Mouse (Mus musculus) CH12.LX (cell line): ENCODE data around the gene Abhd6. TPM values are rescaled to one million over a fixed set of nuclear protein-coding genes. Genes with fewer than 3 reads are reported as not detected.

Source experiments
- DNase-seq: peaks from one replicate; pipeline ENCODE4 v3.0.0-alpha.2; 2013; ENCODE audit errors: extremely low read depth
- H3K27ac ChIP-seq: 2 replicates; pipeline ENCODE4 v1.5.1; 2012; ENCODE audit warnings: low read depth, mild to moderate bottlenecking, control low read depth, moderate library complexity; ENCODE audit not compliant: insufficient read depth
- H3K27me3 ChIP-seq: replicated peaks from 2 replicates; pipeline ENCODE3; 2012; ENCODE audit warnings: inconsistent platforms
- H3K36me3 ChIP-seq, 2 experiments: replicated peaks in 1 of 2; 2 replicates each; pipeline versions ENCODE3 to v1.6.1; 2012; ENCODE audit warnings: inconsistent platforms in 1 of 2, low read length in 1 of 2, mild to moderate bottlenecking in 1 of 2, mixed read lengths in 1 of 2, moderate library complexity in 1 of 2; ENCODE audit not compliant: control insufficient read depth in 1 of 2, insufficient read depth in 1 of 2
- H3K4me1 ChIP-seq, 2 experiments: 2 replicates each; pipeline ENCODE4 v1.6.1; 2012; ENCODE audit warnings: inconsistent platforms in 1 of 2, moderate library complexity in 1 of 2; ENCODE audit not compliant: insufficient read depth in 2 of 2, control insufficient read depth in 1 of 2
- H3K4me2 ChIP-seq: 2 replicates; pipeline ENCODE4 v1.6.1; 2012; ENCODE audit warnings: low read depth, mild to moderate bottlenecking, control low read depth; ENCODE audit not compliant: poor library complexity, insufficient read depth, severe bottlenecking
- H3K4me3 ChIP-seq, 3 experiments: fragments of 150-350 bp in 1 of 3; sonication (generic) in 1 of 3; replicated peaks in 1 of 3; 2 replicates each; pipeline versions ENCODE3 to v1.5.1; 2011 to 2012; ENCODE audit warnings: low read depth in 2 of 3, low read length in 2 of 3, mild to moderate bottlenecking in 2 of 3, moderate library complexity in 2 of 3, control low read depth in 1 of 3, improper control_type of control experiment in 1 of 3, inconsistent platforms in 1 of 3, mixed read lengths in 1 of 3; ENCODE audit not compliant: poor library complexity in 1 of 3
- H3K79me2 ChIP-seq: replicated peaks from 2 replicates; pipeline ENCODE4 v1.6.1; 2012; ENCODE audit warnings: mild to moderate bottlenecking, moderate library complexity; ENCODE audit not compliant: control insufficient read depth, poor library complexity, insufficient read depth, severe bottlenecking; ENCODE audit errors: extremely low read depth
- H3K9ac ChIP-seq: 2 replicates; pipeline ENCODE4 v1.6.1; 2012; ENCODE audit warnings: low read depth, mild to moderate bottlenecking, control low read depth, moderate library complexity; ENCODE audit not compliant: insufficient read depth
- H3K9me3 ChIP-seq: replicated peaks from 2 replicates; pipeline ENCODE3; 2012; ENCODE audit warnings: low read length, inconsistent platforms, mixed read lengths
- BHLHE40 ChIP-seq: IDR thresholded peaks from 2 replicates; pipeline ENCODE4 v1.6.1; 2011; ENCODE audit warnings: mild to moderate bottlenecking, low read depth, low read length, improper control_type of control experiment
- CHD1 ChIP-seq: IDR thresholded peaks from 2 replicates; pipeline ENCODE4 v1.6.1; 2012; ENCODE audit warnings: low read depth, low read length, improper control_type of control experiment, inconsistent platforms
- CHD2 ChIP-seq: IDR thresholded peaks from 2 replicates; pipeline ENCODE4 v1.6.1; 2011; ENCODE audit warnings: low read length, improper control_type of control experiment
- CTCF ChIP-seq, 2 experiments: IDR thresholded peaks in 1 of 2; conservative IDR thresholded peaks in 1 of 2; 2 replicates each; pipeline ENCODE4 v1.5.1; 2011 to 2012; ENCODE audit warnings: low read depth in 2 of 2, low read length in 2 of 2, improper control_type of control experiment in 1 of 2, inconsistent platforms in 1 of 2, mild to moderate bottlenecking in 1 of 2, moderate library complexity in 1 of 2
- E2F4 ChIP-seq: IDR thresholded peaks from 2 replicates; pipeline ENCODE4 v1.6.1; 2011; ENCODE audit warnings: low read depth, low read length, improper control_type of control experiment; ENCODE audit not compliant: insufficient replicate concordance
- ELF1 ChIP-seq: IDR thresholded peaks from 2 replicates; pipeline ENCODE4 v1.6.1; 2014; ENCODE audit warnings: low read depth, mild to moderate bottlenecking, inconsistent platforms, low read length, improper control_type of control experiment
- EP300 ChIP-seq: IDR thresholded peaks from 2 replicates; pipeline ENCODE4 v1.6.1; 2011; ENCODE audit warnings: low read length, improper control_type of control experiment
- ETS1 ChIP-seq: conservative IDR thresholded peaks from 2 replicates; pipeline ENCODE4 v1.6.1; 2012; ENCODE audit warnings: low read depth, mild to moderate bottlenecking, inconsistent platforms, low read length, improper control_type of control experiment, moderate library complexity
- GABPA ChIP-seq: IDR thresholded peaks from 2 replicates; pipeline ENCODE4 v1.6.1; 2012; ENCODE audit warnings: low read depth, low read length, improper control_type of control experiment, inconsistent platforms; ENCODE audit not compliant: insufficient replicate concordance
- HCFC1 ChIP-seq: IDR thresholded peaks from 2 replicates; pipeline ENCODE4 v1.6.1; 2012; ENCODE audit warnings: low read depth, mild to moderate bottlenecking, inconsistent platforms, low read length, improper control_type of control experiment
- IRF4 ChIP-seq: IDR thresholded peaks from 2 replicates; pipeline ENCODE4 v1.6.1; 2014; ENCODE audit warnings: low read depth, mild to moderate bottlenecking, inconsistent platforms, low read length, improper control_type of control experiment
- JUN ChIP-seq: IDR thresholded peaks from 2 replicates; pipeline ENCODE4 v1.6.1; 2011; ENCODE audit warnings: low read depth, mild to moderate bottlenecking, low read length, improper control_type of control experiment, moderate library complexity; ENCODE audit not compliant: insufficient read depth
- JUND ChIP-seq: conservative IDR thresholded peaks from 2 replicates; pipeline ENCODE4 v1.6.1; 2011; ENCODE audit warnings: low read depth, low read length, improper control_type of control experiment
- KAT2A ChIP-seq: IDR thresholded peaks from 2 replicates; pipeline ENCODE4 v1.6.1; 2012; ENCODE audit warnings: low read length, improper control_type of control experiment, inconsistent platforms; ENCODE audit not compliant: insufficient replicate concordance
- MAFK ChIP-seq: IDR thresholded peaks from 2 replicates; pipeline ENCODE4 v1.6.1; 2011; ENCODE audit warnings: low read length, improper control_type of control experiment; ENCODE audit not compliant: insufficient replicate concordance
- MAX ChIP-seq: IDR thresholded peaks from 2 replicates; pipeline ENCODE4 v1.6.1; 2011; ENCODE audit warnings: low read length, improper control_type of control experiment
- MAZ ChIP-seq: IDR thresholded peaks from 2 replicates; pipeline ENCODE4 v1.6.1; 2012; ENCODE audit warnings: low read depth, mild to moderate bottlenecking, inconsistent platforms, low read length, improper control_type of control experiment, moderate library complexity
- MEF2A ChIP-seq: IDR thresholded peaks from 2 replicates; pipeline ENCODE4 v1.6.1; 2014; ENCODE audit warnings: low read depth, mild to moderate bottlenecking, inconsistent platforms, low read length, improper control_type of control experiment, borderline replicate concordance
- MXI1 ChIP-seq: IDR thresholded peaks from 2 replicates; pipeline ENCODE4 v1.6.1; 2011; ENCODE audit warnings: mild to moderate bottlenecking, low read depth, low read length, improper control_type of control experiment
- MYC ChIP-seq: IDR thresholded peaks from 2 replicates; pipeline ENCODE4 v1.6.1; 2011; ENCODE audit warnings: low read depth, mild to moderate bottlenecking, improper control_type of control experiment, low read length
- NELFE ChIP-seq: IDR thresholded peaks from 2 replicates; pipeline ENCODE4 v1.6.1; 2011; ENCODE audit warnings: low read depth, low read length, improper control_type of control experiment
- NRF1 ChIP-seq: IDR thresholded peaks from 2 replicates; pipeline ENCODE4 v1.6.1; 2014; ENCODE audit warnings: low read depth, mild to moderate bottlenecking, inconsistent platforms, low read length, improper control_type of control experiment, moderate library complexity
- PAX5 ChIP-seq: IDR thresholded peaks from 2 replicates; pipeline ENCODE4 v1.6.1; 2012; ENCODE audit warnings: low read length, inconsistent platforms, mixed read lengths
- POLR2A ChIP-seq: IDR thresholded peaks from 2 replicates; pipeline ENCODE4 v1.6.1; 2011; ENCODE audit warnings: low read depth, mild to moderate bottlenecking, improper control_type of control experiment, low read length
- POLR2AphosphoS2 ChIP-seq: IDR thresholded peaks from 2 replicates; pipeline ENCODE4 v1.6.1; 2011; ENCODE audit warnings: low read depth, low read length, improper control_type of control experiment
- RAD21 ChIP-seq: IDR thresholded peaks from 2 replicates; pipeline ENCODE4 v1.6.1; 2011; ENCODE audit warnings: low read depth, mild to moderate bottlenecking, low read length, improper control_type of control experiment, moderate library complexity
- RCOR1 ChIP-seq: conservative IDR thresholded peaks from 2 replicates; pipeline ENCODE4 v1.6.1; 2012; ENCODE audit warnings: low read depth, mild to moderate bottlenecking, inconsistent platforms, low read length, improper control_type of control experiment
- SIN3A ChIP-seq: IDR thresholded peaks from 2 replicates; pipeline ENCODE4 v1.6.1; 2012; ENCODE audit warnings: low read length, improper control_type of control experiment, inconsistent platforms
- SMC3 ChIP-seq: IDR thresholded peaks from 2 replicates; pipeline ENCODE4 v1.6.1; 2011; ENCODE audit warnings: low read depth, low read length, improper control_type of control experiment
- TBP ChIP-seq: conservative IDR thresholded peaks from 2 replicates; pipeline ENCODE4 v1.6.1; 2011; ENCODE audit warnings: low read depth, low read length, improper control_type of control experiment
- TCF12 ChIP-seq: IDR thresholded peaks from 2 replicates; pipeline ENCODE4 v1.6.1; 2014; ENCODE audit warnings: low read depth, mild to moderate bottlenecking, inconsistent platforms, low read length, improper control_type of control experiment
- UBTF ChIP-seq: IDR thresholded peaks from 2 replicates; pipeline ENCODE4 v1.6.1; 2012; ENCODE audit warnings: low read depth, mild to moderate bottlenecking, inconsistent platforms, low read length, improper control_type of control experiment, moderate library complexity
- USF1 ChIP-seq: IDR thresholded peaks from 2 replicates; pipeline ENCODE4 v1.6.1; 2014; ENCODE audit warnings: low read depth, mild to moderate bottlenecking, inconsistent platforms, low read length, improper control_type of control experiment
- USF2 ChIP-seq: conservative IDR thresholded peaks from 2 replicates; pipeline ENCODE4 v1.6.1; 2011; ENCODE audit warnings: low read depth, low read length, improper control_type of control experiment
- ZC3H11A ChIP-seq: IDR thresholded peaks from 2 replicates; pipeline ENCODE4 v1.6.1; 2012; ENCODE audit warnings: low read depth, mild to moderate bottlenecking, inconsistent platforms, low read length, improper control_type of control experiment
- ZKSCAN1 ChIP-seq: IDR thresholded peaks from 2 replicates; pipeline ENCODE4 v1.6.1; 2012; ENCODE audit warnings: low read depth, inconsistent platforms, low read length, improper control_type of control experiment, borderline replicate concordance
- ZMIZ1 ChIP-seq: IDR thresholded peaks from 2 replicates; pipeline ENCODE4 v1.6.1; 2012; ENCODE audit warnings: low read depth, mild to moderate bottlenecking, inconsistent platforms, low read length, improper control_type of control experiment
- ZNF384 ChIP-seq: IDR thresholded peaks from 2 replicates; pipeline ENCODE4 v1.6.1; 2012; ENCODE audit warnings: low read depth, low read length, improper control_type of control experiment, inconsistent platforms
- dilution Hi-C: fragments of 300-500 bp; cut with MboI; formaldehyde crosslinking; loops from 2 replicates; pipeline ENCODE4 v1.14.3; 2020; ENCODE audit warnings: low sequenced_read_pairs; ENCODE audit not compliant: extremely low pct_unique_long_range_greater_than_20kb, extremely low pct_ligation_motif_present
- in situ Hi-C: fragments of 300-500 bp; cut with MboI; formaldehyde crosslinking; loops from 3 replicates; pipeline ENCODE4 v1.14.3; 2019; ENCODE audit warnings: low sequenced_read_pairs, low pct_ligation_motif_present, low pct_unique_long_range_greater_than_20kb, mixed read lengths
- polyA plus RNA-seq: library from polyadenylated mRNA; unstranded; fragments of >175 nt; gene quantifications from 2 replicates; pipeline ENCODE4 v1.2.1, GENCODE M21; 2012; ENCODE audit warnings: low read depth; ENCODE audit not compliant: insufficient read length
- total RNA-seq, 2 experiments: library from RNA; depleted of rRNA; stranded (reverse); fragments of 300-350 nt in 1 of 2; fragments of >200 nt in 1 of 2; gene quantifications; 2 replicates each; pipeline ENCODE4 v1.2.3; 2012 to 2014

Abhd6 gene
- total and polyA plus RNA-seq, 3 experiments = 31.9 to 55.9 (median 36.0) TPM

DNA sequence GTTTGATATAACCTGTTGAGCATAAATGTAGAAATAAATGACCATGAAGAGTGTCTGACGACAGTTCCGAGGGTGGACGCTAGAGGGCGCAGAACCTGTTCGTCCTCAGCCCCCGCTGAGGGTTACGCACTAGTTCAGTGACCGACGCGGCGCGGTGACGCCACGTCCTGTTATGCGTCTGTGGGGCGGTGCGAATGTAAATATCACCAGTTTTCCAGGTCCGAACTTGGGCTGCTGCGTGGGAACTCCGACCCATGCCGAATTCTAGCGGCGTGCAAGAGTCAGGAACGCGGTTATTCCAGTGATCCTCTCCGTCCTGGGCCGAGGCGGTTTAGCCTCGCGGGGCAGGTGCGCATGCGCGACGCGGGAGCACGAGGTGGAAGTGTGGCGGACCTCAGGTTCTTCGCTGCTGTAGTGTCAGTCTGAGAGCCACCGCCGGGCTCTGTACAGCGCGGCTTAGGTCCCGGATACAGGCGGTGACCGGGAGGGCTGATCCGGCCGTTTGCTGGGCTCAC, 77.5 kb downstream of the Abhd6 start, which contains the start of gene Rpp14:
TSS of gene Rpp14 (plus strand) at position 203 of the 515 bp plus-strand sequence.
- Histone ChIP-seq H3K4me1 (peaks cover 7 to 25% of the 10 kb centered on the region in 2 experiments), H3K27me3 (no peaks in the 10 kb centered on the region), H3K9ac (peak within 1 kb of the TSS; percentile 82), H3K4me2 (peak within 1 kb of the TSS; percentile 35), H3K79me2 (peaks cover 22% of the 10 kb centered on the region), H3K4me3 (peak within 1 kb of the TSS; percentile 63 to 95 (median 93)), H3K36me3 (peaks cover 12 to 33% of the 10 kb centered on the region in 2 experiments)
- peak; percentile 95 for DNase-seq
- in situ Hi-C loops = no loop called here
- no peak for TF ChIP-seq E2F4
- TF ChIP-seq ZC3H11A = 0 out of 2 replicates have a peak, but pooled peaks have one; percentile 4
- no peak for TF ChIP-seq JUND
- TF ChIP-seq POLR2AphosphoS2 = peak; percentile 64; the same call in 1 of the 2 replicates
- TF ChIP-seq USF1 = no peak
- peak; percentile 73 for TF ChIP-seq SMC3
- TF ChIP-seq ELF1 = peak; percentile 56
- no peak for TF ChIP-seq ZNF384
- TF ChIP-seq ETS1 = no peak; the same call in 1 of the 2 replicates
- TF ChIP-seq KAT2A = no peak
- TF ChIP-seq CTCF (conservative IDR thresholded peaks at IDR 0.05 in 1 of 2, IDR thresholded peaks at IDR 0.05 in 1 of 2; ENCODE audit: low read depth in 2 of 2, low read length in 2 of 2) = peak; percentile 85 to 94
- TF ChIP-seq RAD21 = peak; percentile 54
- TF ChIP-seq NRF1 = peak; percentile 93
- no peak for TF ChIP-seq GABPA
- TF ChIP-seq USF2 = no peak
- peak; percentile 89 for TF ChIP-seq POLR2A
- TF ChIP-seq MXI1 = peak; percentile 95
- peak; percentile 57; the same call in 1 of the 2 replicates for TF ChIP-seq ZMIZ1
- no peak for TF ChIP-seq CHD1
- peak; percentile 60; the same call in 1 of the 2 replicates for TF ChIP-seq TCF12
- TF ChIP-seq SIN3A = peak; percentile 91; the same call in 1 of the 2 replicates
- TF ChIP-seq IRF4 = no peak
- no peak for TF ChIP-seq EP300
- TF ChIP-seq HCFC1 = peak; percentile 89
- TF ChIP-seq TBP = peak; percentile 78
- TF ChIP-seq JUN = no peak
- TF ChIP-seq PAX5 = no peak
- no peak for TF ChIP-seq UBTF
- TF ChIP-seq MYC = peak; percentile 88; the same call in 1 of the 2 replicates
- TF ChIP-seq RCOR1 = no peak
- no peak for TF ChIP-seq MAFK
- peak; percentile 84; the same call in 1 of the 2 replicates for TF ChIP-seq MAX
- TF ChIP-seq NELFE = peak; percentile 82
- TF ChIP-seq ZKSCAN1 = no peak
- peak; percentile 96 for TF ChIP-seq MAZ
- TF ChIP-seq CHD2 = no peak
- 0 out of 2 replicates have a peak, but pooled peaks have one; percentile 3 for TF ChIP-seq BHLHE40
- TF ChIP-seq MEF2A = peak; percentile 36; the same call in 1 of the 2 replicates
- TF ChIP-seq, all 38 proteins: peak for 20
- peaks cover 5% of the 10 kb centered on the region for H3K9me3 ChIP-seq
- H3K27ac ChIP-seq = peak within 1 kb of the TSS; percentile 72
- dilution Hi-C loops = no loop called here
